Mouse (Mus musculus): ENCODE measurements at regions not wholly inside any gene's neighbourhood (a gene's known extent, or its start where the extent isn't known, plus 50 kb on each side); places are given as distances from the start of the nearest gene placed in this dataset.
A peak's percentile ranks its signal among the peaks of the same experiment; 100 is the strongest.

- no peak for DNase-seq (ENCODE audit: extremely low spot score in 1 of 2, low spot score in 1 of 2)
These were observed 80.8 kb upstream of the Ncam1 start for GRCm38 (mm10) chr9:49879361-49880128.

GRCm38 (mm10) chr9:49874881-49875280, 76.2 kb upstream of the Ncam1 start:
- no peak for DNase-seq (ENCODE audit: extremely low spot score in 1 of 2, low spot score in 1 of 2)

GRCm38 (mm10) chr9:49873550-49873949, 74.8 kb upstream of the Ncam1 start:
- peak; percentile 79 to 82 for DNase-seq (ENCODE audit: extremely low spot score in 1 of 2, low spot score in 1 of 2)

- no peak for DNase-seq (ENCODE audit: extremely low spot score in 1 of 2, low spot score in 1 of 2)
These were observed 52.8 kb upstream of the Ncam1 start for GRCm38 (mm10) chr9:49851522-49851921.

DNA sequence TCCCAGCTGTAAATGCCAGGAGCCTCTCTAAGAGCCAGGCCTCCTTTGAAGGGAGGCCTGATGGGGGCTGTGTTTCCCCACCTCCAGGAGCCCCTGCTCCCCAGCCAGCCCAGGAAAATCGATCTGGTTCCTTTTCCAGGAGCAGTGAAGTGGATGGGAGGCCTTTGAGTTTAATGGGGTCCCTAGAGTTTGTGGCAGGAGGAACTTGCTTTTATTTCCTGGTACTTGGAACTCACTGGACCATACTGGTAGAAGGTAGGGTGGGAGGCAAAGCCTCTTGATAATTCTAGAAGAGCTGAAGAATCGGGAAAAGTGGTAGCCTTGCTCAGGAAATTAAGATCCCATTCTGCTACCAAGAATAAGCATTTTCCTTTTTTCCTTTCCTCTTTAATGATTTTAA, 50.7 kb upstream of the Ncam1 start:
- DNase-seq (ENCODE audit: extremely low spot score in 1 of 2, low spot score in 1 of 2) = no peak

DNA sequence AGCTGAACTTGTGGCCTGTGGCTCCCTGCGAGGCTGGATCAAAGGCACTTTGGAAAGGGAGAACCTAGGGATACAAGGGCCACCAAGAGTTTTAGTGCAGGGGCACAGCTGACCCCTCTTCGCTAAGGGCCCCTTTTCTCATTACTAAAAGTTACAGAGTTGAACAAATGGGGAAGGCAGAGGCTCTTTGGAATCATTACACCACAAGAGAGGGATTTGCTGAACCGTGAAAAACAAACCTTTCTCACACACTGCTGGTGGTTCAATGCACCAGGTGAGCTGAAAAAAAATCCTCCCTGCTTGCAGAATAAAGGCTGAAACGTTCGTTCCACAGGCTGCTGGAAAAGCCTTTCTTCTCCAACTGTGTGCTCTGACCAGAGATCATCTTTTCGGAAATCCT, 50.2 kb upstream of the Ncam1 start:
- no peak for DNase-seq (ENCODE audit: extremely low spot score in 1 of 2, low spot score in 1 of 2)

All from frontal cortex, adult 2 months (tissue).